Mouse (Mus musculus): ENCODE measurements at regions not wholly inside any gene's neighbourhood (a gene's known extent, or its start where the extent isn't known, plus 50 kb on each side); places are given as distances from the start of the nearest gene placed in this dataset.

- ATAC-seq (ENCODE audit: insufficient read depth) (no peak), DNase-seq (peak; percentile 20)
- no peak overlapping the region for H3K9ac ChIP-seq
- no peak overlapping the region for H3K4me3 ChIP-seq (ENCODE audit: low read depth, low read length)
- no peak overlapping the region for H3K27ac ChIP-seq (ENCODE audit: low read depth)
- no peaks in the 10 kb centered on the region for H3K4me1 ChIP-seq (ENCODE audit: insufficient read depth)
- TF ChIP-seq CTCF (IDR thresholded peaks at IDR 0.05; ENCODE audit: low read depth) = peak; percentile 30
- H3K36me3 ChIP-seq (ENCODE audit: insufficient read depth) = no peaks in the 10 kb centered on the region
- no peak overlapping the region for H3K4me2 ChIP-seq
- H3K27me3 ChIP-seq (ENCODE audit: insufficient read depth, low read length) = no peaks in the 10 kb centered on the region
- H3K9me3 ChIP-seq (ENCODE audit: low read depth, low read length) = no peaks in the 10 kb centered on the region
These were observed 104.3 kb upstream of the Rgs1 start for GRCm38 (mm10) chr1:144353320-144353719.

GRCm38 (mm10) chr1:144343820-144344219, 94.8 kb upstream of the Rgs1 start:
- Histone ChIP-seq H3K4me1 (ENCODE audit: insufficient read depth) (no peaks in the 10 kb centered on the region), H3K27ac (ENCODE audit: low read depth) (no peak overlapping the region), H3K4me2 (no peak overlapping the region), H3K9me3 (ENCODE audit: low read depth, low read length) (no peaks in the 10 kb centered on the region), H3K9ac (no peak overlapping the region), H3K36me3 (ENCODE audit: insufficient read depth) (no peaks in the 10 kb centered on the region), H3K27me3 (ENCODE audit: insufficient read depth, low read length) (no peaks in the 10 kb centered on the region), H3K4me3 (ENCODE audit: low read depth, low read length) (no peak overlapping the region)
- no peak for DNase-seq
- no peak for TF ChIP-seq CTCF (IDR thresholded peaks at IDR 0.05; ENCODE audit: low read depth)
- WGBS = 92% methylated on average over 1 of the region's 1 CpGs
- no peak for ATAC-seq (ENCODE audit: insufficient read depth)

- ATAC-seq (ENCODE audit: insufficient read depth) (0 out of 2 replicates have a peak, but pooled peaks have one; percentile 54), DNase-seq (peak; percentile 56)
- H3K27me3 ChIP-seq (ENCODE audit: insufficient read depth, low read length) = no peaks in the 10 kb centered on the region
- 35% methylated on average over 5 of the region's 5 CpGs for WGBS
- no peaks in the 10 kb centered on the region for H3K4me1 ChIP-seq (ENCODE audit: insufficient read depth)
- no peak overlapping the region for H3K27ac ChIP-seq (ENCODE audit: low read depth)
- no peaks in the 10 kb centered on the region for H3K9me3 ChIP-seq (ENCODE audit: low read depth, low read length)
- H3K4me3 ChIP-seq (ENCODE audit: low read depth, low read length) = no peak overlapping the region
- no peak overlapping the region for H3K9ac ChIP-seq
- H3K4me2 ChIP-seq = no peak overlapping the region
- no peaks in the 10 kb centered on the region for H3K36me3 ChIP-seq (ENCODE audit: insufficient read depth)
- no peak for TF ChIP-seq CTCF (IDR thresholded peaks at IDR 0.05; ENCODE audit: low read depth)
These were observed 94.3 kb upstream of the Rgs1 start for GRCm38 (mm10) chr1:144343299-144343698.

- H3K36me3 ChIP-seq (ENCODE audit: insufficient read depth) = no peaks in the 10 kb centered on the region
- 78% methylated on average over 2 of the region's 2 CpGs for WGBS
These were observed 88.5 kb upstream of the Rgs1 start for GRCm38 (mm10) chr1:144337572-144337971.

GRCm38 (mm10) chr1:144330365-144331050, 81.5 kb upstream of the Rgs1 start:
- Histone ChIP-seq H3K4me3 (ENCODE audit: low read depth, low read length) (no peak overlapping the region), H3K4me1 (ENCODE audit: insufficient read depth) (0 out of 2 replicates have a peak, but pooled peaks cover 3% of the 10 kb centered on the region), H3K27ac (ENCODE audit: low read depth) (peak overlapping the region; percentile 76), H3K9me3 (ENCODE audit: low read depth, low read length) (no peaks in the 10 kb centered on the region), H3K4me2 (no peak overlapping the region), H3K36me3 (ENCODE audit: insufficient read depth) (no peaks in the 10 kb centered on the region), H3K9ac (no peak overlapping the region), H3K27me3 (ENCODE audit: insufficient read depth, low read length) (no peaks in the 10 kb centered on the region)
- ATAC-seq (ENCODE audit: insufficient read depth) (peak; percentile 96), DNase-seq (peak; percentile 87)
- no peak for TF ChIP-seq CTCF (IDR thresholded peaks at IDR 0.05; ENCODE audit: low read depth)
- 21% methylated on average over 8 of the region's 8 CpGs for WGBS

More at GRCm38 (mm10) chr1:144337572-144337971, 88.5 kb upstream of the Rgs1 start:
- Histone ChIP-seq H3K27ac (ENCODE audit: low read depth) (no peak overlapping the region), H3K27me3 (ENCODE audit: insufficient read depth, low read length) (no peaks in the 10 kb centered on the region), H3K9me3 (ENCODE audit: low read depth, low read length) (no peaks in the 10 kb centered on the region), H3K4me1 (ENCODE audit: insufficient read depth) (no peaks in the 10 kb centered on the region), H3K4me2 (no peak overlapping the region), H3K9ac (no peak overlapping the region), H3K4me3 (ENCODE audit: low read depth, low read length) (no peak overlapping the region)
- DNase-seq = no peak
- ATAC-seq (ENCODE audit: insufficient read depth) = no peak
- no peak for TF ChIP-seq CTCF (IDR thresholded peaks at IDR 0.05; ENCODE audit: low read depth)

- H3K9me3 ChIP-seq (ENCODE audit: low read depth, low read length) = no peaks in the 10 kb centered on the region
- H3K4me3 ChIP-seq (ENCODE audit: low read depth, low read length) = no peak overlapping the region
- 84% methylated on average over 6 of the region's 6 CpGs for WGBS
- H3K27ac ChIP-seq (ENCODE audit: low read depth) = no peak overlapping the region
- H3K9ac ChIP-seq = no peak overlapping the region
- H3K4me1 ChIP-seq (ENCODE audit: insufficient read depth) = no peaks in the 10 kb centered on the region
- no peak for TF ChIP-seq CTCF (IDR thresholded peaks at IDR 0.05; ENCODE audit: low read depth)
- H3K27me3 ChIP-seq (ENCODE audit: insufficient read depth, low read length) = no peaks in the 10 kb centered on the region
- H3K36me3 ChIP-seq (ENCODE audit: insufficient read depth) = no peaks in the 10 kb centered on the region
- DNase-seq (no peak), ATAC-seq (ENCODE audit: insufficient read depth) (no peak)
- H3K4me2 ChIP-seq = no peak overlapping the region
These were observed 70.4 kb upstream of the Rgs1 start for GRCm38 (mm10) chr1:144319406-144319805.

GRCm38 (mm10) chr1:144318289-144318688, 69.2 kb upstream of the Rgs1 start:
- no peak overlapping the region for H3K27ac ChIP-seq (ENCODE audit: low read depth)
- no peak for TF ChIP-seq CTCF (IDR thresholded peaks at IDR 0.05; ENCODE audit: low read depth)
- H3K27me3 ChIP-seq (ENCODE audit: insufficient read depth, low read length) = no peaks in the 10 kb centered on the region
- ATAC-seq (ENCODE audit: insufficient read depth) (no peak), DNase-seq (no peak)
- no peak overlapping the region for H3K9ac ChIP-seq
- WGBS = 45% methylated on average over 1 of the region's 1 CpGs
- H3K4me2 ChIP-seq = no peak overlapping the region
- H3K4me1 ChIP-seq (ENCODE audit: insufficient read depth) = no peaks in the 10 kb centered on the region
- H3K9me3 ChIP-seq (ENCODE audit: low read depth, low read length) = no peaks in the 10 kb centered on the region
- no peak overlapping the region for H3K4me3 ChIP-seq (ENCODE audit: low read depth, low read length)
- no peaks in the 10 kb centered on the region for H3K36me3 ChIP-seq (ENCODE audit: insufficient read depth)

Measured in lung, embryonic 14.5 days (tissue).